Mouse (Mus musculus): ENCODE results near the gene Trap1a.
"Not testable (repeated sequence)": the region's sequence is repeated elsewhere in the genome, so short reads cannot be mapped to it uniquely, and the experiment has no call there.

Gene Trap1a

DNA sequence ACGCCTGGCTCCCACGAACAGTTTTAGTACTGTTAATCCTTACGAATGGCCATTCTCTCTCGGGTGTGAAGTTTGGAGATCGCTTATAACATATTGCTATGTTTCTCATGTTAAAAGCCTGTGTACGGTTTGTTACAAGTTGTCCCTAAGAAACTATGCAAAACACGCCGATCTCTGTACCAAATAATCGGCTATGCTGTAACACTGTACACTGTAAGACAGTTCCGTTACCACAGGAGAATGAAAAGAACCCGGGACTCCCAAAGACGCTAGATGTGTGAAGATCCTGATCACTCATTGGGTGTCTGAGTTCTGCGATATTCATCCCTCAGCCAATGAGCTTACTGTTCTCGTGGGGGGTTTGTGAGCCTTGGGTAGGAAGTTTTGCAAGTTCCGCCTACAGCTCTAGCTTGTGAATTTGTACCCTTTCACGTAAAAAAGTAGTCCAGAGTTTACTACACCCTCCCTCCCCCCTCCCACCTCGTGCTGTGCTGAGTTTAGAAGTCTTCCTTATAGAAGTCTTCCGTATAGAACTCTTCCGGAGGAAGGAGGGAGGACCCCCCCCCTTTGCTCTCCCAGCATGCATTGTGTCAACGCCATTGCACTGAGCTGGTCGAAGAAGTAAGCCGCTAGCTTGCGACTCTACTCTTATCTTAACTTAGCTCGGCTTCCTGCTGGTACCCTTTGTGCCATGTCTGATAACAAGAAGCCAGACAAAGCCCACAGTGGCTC lies at the start of gene Trap1a:
TSS of gene Trap1a (plus strand) at position 421 of the 732 bp plus-strand sequence.
- DNase-seq (ENCODE audit: low read depth, low spot score), result no peak

DNA sequence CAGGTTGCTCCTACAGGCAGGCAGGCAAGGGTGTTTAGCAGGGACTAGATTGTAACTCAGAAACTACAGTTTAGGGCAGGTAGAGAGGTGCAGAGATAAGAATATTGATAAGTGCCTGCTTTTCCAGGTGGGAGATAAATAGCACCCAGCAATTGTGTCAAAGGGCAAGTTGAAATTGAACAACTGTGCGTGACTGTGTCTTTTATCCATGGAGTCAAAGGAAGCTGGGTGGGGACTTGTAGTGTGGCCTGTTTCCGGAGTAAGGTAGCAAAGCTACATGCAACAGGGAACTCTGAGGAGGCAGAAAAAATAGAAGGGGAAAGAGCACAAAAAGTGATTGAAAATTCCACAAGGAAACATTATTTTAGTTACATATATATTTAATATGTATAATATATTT lies 40.4 kb upstream of the Trap1a start:
- DNase-seq (ENCODE audit: low read depth, low spot score), result no peak

DNA sequence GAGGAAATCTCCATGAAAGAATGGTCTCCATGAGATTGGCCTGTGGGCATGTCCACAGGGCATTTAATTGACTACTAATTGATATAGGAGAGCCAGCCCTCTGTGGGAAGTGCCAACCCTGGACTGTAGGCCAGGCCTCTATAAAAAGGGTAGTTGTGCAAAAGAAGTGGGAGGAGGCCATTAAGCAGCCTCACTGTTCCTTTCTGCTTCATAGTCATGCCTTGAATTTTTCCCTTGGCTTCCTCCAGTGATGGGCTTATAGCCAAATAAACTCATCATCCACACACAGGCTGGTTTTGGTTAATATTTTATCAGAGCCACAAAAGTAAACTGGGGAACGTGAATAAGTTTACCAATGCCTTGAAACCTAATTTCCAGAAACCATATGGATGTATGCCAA lies 38.2 kb upstream of the Trap1a start:
- no peak for DNase-seq (ENCODE audit: low read depth, low spot score)

DNA sequence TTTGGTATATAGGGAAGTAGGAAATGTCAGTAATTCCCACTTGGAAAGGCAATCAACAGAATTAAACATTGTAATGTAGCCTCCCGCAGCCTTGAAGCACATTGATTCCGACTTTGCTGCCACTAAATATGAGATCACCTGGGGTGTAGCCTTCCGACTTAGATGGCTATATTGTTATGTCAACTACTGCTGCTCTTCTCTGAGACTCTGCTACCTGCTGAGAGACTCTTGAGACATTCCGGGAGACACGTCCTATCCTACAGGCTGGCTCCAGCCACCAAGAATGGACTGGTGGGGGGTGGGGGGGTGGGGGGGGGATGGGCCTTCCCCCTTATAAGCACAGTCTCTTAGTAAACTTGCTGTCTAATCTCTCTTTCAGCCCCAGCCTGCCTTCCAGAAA lies 16.1 kb upstream of the Trap1a start:
- not testable (repeated sequence) for DNase-seq (ENCODE audit: low read depth, low spot score)

DNA sequence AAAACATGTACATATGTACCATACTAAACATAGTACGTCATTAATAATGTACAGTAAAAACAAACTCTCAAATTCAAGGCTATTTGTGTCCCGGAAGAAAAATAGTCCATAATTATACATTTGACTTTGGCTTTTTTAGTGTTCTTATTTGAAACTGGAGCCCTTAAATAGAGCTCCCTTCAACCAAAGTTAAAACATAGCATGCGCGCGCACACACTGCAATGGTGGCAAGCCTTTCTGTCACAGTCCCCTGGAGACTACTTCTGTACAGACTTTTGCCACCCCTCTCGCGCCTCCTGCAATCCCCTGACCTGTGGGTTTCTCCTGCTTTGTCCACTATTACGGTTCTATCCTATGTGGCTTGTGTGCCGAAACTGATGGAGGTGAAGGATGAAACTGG lies 900 bp upstream of the Trap1a start:
- DNase-seq (ENCODE audit: low read depth, low spot score), result no peak

DNA sequence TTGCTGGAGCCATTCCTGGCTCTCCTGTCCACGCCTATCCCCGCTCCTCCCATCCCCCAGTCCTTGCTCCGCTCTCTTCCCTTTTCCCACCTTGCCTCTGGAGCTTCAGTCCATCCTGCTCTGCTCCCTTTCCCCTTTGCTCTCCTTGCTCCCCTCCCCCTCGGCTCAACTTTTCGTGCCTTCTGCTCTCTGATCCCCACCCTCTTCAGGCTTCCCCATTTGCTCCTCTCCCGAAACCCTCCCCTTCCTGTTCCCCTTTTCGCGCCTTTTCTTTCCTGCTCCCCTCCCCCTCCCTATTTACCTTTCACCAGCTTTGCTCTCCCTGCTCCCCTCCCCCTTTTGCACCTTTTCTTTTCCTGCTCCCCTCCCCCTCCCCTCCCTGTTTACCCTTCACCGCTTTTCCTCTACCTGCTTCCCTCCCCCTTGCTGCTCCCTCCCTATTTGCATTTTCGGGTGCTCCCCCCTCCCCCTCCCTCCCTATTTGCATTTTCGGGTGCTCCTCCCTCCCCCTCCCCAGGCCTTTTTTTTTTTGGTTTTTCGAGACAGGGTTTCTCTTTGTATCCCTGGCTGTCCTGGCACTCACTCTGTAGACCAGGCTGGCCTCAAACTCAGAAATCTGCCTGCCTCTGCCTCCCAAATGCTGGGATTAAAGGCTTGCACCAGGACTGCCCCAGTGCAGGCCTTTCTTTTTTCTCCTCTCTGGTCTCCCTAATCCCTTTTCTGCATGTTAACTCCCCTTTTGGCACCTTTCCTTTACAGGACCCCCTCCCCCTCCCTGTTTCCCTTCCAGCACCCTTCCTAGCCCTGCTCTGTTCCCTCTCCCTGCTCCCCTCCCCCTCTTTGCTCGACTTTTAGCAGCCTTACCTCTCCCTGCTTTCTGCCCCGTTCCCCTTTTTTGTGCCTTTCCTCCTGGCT lies 1.3 kb downstream of the Trap1a start:
- no peak for DNase-seq (ENCODE audit: low read depth, low spot score)

DNA sequence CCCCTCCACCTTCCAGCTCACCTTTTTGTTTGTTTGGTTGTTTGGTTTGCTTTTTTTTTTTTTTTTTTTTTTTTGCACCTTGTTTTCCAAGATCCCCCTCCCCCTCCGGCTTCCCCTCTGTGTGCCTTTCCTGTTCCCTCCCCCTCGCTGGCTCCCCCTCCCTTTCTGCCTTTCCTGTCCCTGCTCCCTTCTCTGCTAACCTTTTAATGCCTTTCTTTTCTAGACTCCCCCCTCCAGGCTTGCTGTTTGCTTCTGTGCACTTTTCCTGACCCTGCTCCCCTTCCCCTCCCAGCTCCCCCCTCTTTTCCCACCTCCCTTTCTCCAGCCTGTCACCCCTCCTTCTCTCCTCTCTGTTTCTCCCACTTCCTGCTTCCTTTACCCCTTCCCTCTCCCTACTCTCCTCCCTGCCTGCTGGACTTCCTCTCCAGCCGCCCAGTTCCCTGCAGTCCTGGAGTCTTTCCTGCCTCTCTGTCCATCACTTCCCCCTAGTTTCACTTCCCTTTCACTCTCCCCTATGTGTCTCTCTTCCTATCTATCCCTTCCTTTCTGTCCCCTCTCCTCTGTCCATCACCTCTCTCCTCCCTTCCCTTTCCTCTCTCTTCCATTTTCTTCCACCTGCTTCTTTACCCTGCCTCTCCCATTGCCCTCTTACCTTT lies 2.1 kb downstream of the Trap1a start:
- no peak for DNase-seq (ENCODE audit: low read depth, low spot score)

DNA sequence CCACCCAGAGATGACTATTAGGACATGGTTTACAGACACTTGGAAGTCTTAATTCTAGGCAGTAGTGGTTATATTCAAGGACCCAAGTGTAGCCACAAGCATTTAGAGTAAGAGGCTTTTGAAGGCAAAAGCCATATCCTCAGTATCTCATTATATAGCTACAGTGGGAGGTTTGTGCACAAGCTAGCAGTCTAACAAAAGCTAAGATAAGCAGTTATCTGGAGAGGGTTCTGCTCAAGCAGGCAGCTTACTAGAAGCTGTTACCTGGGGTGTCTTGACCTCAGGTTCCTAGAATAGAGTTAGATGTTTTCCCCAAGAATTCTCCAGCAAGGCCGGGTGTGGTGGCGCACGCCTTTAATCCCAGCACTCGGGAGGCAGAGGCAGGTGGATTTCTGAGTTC lies 6.1 kb downstream of the Trap1a start:
- no peak for DNase-seq (ENCODE audit: low read depth, low spot score)

DNA sequence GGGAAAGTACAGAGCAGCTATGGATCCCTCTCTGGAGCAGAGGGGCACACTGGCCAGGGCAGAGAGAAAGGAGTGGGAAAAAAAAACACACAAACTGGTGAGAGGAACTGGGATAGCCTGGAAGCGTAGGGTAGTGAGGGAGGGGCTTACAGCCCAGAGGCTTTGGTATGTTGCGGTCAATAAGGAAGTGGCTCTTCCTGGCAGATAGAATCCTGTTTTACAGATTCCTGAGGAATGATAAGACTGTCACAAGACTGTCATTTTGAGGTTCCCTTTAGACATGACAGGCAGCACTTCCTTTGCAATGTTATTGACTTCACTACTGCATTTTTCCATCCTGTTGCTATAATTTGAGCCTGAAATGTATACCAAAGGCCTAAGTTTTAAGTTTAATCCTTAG lies 7.7 kb downstream of the Trap1a start:
- DNase-seq (ENCODE audit: low read depth, low spot score), result no peak

DNA sequence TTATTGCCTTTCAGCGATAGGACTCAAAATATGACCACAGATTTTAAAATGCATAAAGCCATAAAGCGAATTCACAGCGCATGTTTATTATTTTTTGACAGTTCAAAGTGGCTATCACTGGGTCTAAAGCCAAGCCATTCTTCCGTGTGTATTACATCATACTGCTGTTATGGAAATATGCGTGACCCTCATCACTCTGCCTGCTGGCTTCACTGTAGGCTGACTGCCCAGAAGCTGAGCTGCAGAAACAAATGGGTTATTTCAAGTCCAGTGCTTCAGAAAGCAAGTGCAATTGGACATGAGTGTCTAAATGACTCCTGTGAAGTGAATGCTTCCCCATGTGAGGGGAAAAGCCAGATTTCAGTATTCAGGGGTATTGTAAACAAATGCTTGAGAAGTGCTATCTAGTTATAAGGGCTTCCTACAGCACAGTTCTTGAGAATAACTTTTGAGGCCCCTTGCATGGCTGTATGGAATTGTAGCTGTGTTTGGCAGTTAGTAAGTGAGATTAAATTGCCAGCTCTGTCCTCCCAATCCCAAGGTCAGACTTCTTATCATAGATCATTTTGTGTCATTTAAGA lies 18.8 kb downstream of the Trap1a start:
- DNase-seq (ENCODE audit: low read depth, low spot score), result no peak

DNA sequence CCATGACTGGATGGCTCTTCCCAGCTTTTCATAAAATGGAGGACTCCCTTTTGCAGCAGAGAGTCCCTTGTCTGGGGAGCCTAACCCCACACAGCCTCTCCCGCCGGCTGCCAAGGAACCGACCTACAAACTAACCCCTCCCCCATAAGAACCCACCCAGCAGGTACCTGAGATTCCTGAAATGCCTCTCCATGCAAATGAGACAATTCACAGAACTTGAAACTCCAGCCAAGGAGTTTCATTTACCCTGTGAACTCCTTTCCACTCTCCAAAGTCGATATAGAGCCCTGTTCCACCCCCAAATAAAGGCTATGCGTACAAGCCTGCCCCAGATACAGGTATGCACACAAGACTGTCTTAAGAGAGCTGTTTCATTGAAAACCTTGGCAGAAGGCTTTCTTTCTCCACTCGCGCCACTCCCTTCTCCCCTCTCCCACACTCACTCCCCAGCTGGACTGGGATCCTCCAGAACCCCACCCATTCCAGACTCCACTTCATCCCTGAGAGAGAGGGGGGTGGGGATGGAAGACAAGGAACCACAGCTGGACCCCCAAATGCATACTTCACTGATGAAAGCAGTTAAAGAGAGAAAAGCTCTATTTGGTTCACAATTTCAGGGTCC lies 24.3 kb downstream of the Trap1a start:
- no peak for DNase-seq (ENCODE audit: low read depth, low spot score)

DNA sequence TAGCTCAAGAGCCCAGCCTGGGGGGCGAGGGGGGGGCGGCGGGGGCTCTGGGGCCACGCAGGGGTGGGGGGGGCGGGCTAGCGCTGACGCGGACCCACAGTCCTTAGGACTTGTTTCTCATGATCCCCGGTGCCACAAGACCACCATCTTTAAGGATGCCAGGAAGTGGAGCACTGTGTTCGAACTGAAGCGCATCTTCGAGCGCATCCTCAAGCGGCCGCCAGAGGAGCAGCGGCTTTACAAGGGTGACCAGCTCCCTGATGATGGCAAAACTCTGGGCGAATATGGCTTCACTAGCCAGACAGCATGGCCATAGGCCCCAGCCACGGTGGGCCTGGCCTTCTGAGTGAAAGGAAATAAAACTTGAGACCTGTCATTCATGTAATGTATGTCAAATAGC lies 24.9 kb downstream of the Trap1a start:
- DNase-seq (ENCODE audit: low read depth, low spot score), result no peak

DNA sequence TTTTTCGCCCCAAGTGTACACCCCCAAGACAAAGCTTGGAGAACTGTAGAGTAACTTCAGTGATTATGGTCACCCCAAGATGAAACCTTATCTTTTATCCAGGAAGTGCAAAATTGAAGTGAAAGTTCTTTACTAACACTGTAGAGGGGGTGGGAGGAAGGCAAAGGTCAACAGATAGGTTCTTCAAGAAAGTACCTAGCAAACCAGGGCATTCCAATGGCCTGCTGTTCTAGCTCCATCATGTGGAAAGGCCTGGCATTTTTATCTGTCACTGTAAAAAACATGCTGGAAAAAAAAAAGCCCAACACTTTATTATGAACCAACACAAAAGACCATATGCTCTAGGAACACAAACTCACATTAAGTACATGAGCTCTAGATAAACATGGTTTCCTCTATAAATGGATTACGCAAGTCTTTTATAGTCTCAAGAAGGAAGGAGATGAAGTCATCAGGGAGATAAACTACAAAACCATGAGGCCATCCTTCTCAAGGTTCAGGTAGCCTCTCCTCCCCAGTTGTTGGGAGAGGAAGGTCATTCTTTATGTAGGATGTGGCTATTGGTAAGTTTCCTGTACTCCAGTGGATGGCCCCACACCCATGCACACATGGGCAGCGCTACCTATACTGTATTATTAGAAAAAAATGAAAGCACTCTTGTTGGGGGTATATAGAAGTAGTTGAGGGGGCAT lies 33.5 kb downstream of the Trap1a start:
- no peak for DNase-seq (ENCODE audit: low read depth, low spot score)

DNA sequence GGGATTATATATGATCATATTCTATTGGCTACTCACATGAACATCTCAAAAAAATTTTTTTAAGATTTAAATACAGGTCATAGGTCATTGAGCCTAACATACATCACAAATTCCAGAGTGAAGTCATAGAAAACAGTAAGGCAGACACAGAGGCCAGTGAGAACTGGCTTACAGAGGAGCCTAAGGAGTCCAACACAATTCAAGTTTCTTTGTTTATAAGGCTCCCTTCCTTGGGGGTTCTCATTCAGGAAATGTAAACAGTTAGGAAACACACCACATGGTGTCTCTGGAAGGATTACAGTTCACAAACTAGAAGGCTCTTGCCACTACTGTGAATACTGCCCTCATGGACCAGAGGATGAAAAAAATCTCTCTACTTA lies 34.0 kb downstream of the Trap1a start:
- no peak for DNase-seq (ENCODE audit: low read depth, low spot score)

DNA sequence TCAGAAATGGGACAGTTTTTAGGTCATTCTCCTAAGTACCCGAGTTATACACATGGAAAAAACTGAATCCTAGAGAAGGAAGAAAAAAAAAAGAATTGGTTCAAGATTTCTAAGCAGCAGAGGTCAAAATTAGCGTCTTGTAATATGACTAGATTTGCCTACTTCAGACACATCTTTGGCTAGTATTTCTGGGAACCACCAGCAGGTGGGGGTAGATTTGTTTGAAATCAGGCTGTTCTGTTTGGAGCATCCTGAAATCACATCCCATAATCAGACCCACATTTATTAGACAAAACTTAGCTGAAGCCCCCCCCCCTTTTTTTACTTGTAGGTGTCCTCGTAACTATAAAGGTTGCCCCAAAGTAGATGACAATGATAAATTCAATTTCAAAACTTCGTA lies 35.6 kb downstream of the Trap1a start:
- DNase-seq (ENCODE audit: low read depth, low spot score), result no peak

DNA sequence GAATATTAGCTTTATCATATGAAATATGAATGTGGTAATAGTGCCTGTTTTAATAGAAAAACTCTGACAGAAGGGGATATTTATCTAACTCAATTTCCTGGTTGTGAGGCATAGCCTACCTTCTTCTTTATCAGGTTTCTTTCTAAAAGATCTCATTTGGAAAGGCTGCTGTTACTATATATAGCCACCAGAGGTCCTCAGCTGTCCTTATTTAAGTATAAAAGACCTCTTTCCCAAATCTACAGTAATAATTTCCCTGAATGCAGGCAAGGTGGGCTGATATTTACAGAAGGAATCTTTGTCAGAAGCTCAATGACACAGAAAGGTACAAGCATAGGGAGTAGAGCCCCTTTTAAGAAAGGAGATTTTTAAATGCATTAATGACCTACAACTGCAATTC lies 39.2 kb downstream of the Trap1a start:
- no peak for DNase-seq (ENCODE audit: low read depth, low spot score)
